Comparison of ENCODE assay signal across 1 mouse cellular context in the genomic region with DNA sequence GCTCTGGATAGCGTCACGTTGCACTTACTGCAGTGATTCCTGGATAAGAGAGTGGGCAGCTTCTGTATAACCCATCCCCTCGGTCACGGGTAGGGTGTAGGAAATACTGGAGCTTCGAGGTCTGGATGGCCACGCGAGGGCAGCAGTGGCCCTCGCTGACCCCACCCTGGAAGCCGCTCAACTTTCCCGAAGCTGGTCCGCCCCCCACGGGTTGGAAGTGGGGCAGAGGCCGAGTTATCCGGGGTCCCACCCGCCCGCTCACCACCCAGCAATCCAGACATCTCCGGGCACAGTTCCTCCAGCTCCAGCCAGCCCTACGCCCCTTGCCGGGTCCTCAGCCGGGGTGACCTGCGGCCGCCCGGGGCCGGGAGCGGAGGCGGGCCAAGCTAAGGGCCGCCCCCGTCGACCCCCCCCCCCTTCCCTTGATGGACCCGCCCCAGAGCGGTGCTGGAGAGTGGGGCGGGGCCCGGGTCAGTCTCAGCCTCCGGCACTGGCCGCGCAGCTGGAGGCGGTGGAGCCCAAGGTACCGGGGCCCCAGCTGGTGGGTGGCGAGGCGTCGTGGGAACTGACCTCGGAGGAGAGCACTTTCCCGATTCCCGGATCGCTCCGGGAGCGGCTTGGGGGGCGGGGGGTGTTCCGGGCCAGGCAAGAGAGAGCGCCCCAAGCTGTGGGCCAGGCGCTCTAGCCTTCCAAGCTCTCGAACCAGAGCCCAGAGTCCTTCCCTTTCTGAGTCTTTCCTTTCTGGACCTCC.
TF ChIP-seq lines count a peak whose summit lies in the region.

No protein-coding gene starts in this region.

TF ChIP-seq in CH12.LX, 34 proteins besides CTCF, POLR2A, EP300 and RAD21:
- TF ChIP-seq SMC3 (IDR thresholded peaks at IDR 0.05; ENCODE audit: low read depth, low read length) = peak; percentile 69
- peak; percentile 46; the same call in 1 of the 2 replicates for TF ChIP-seq MAZ (IDR thresholded peaks at IDR 0.05; ENCODE audit: low read depth, low read length)
- no peak; the same call in 1 of the 2 replicates for TF ChIP-seq MXI1 (IDR thresholded peaks at IDR 0.05; ENCODE audit: low read depth, low read length)
- TF ChIP-seq TCF12 (IDR thresholded peaks at IDR 0.05; ENCODE audit: low read depth, low read length) = peak; percentile 37; the same call in 1 of the 2 replicates
- peak; percentile 28; the same call in 1 of the 2 replicates for TF ChIP-seq SIN3A (IDR thresholded peaks at IDR 0.05; ENCODE audit: low read length)
- no peak for TF ChIP-seq ELF1 (IDR thresholded peaks at IDR 0.05; ENCODE audit: low read depth, low read length)
